Mouse (Mus musculus): Measurements from ENCODE around the gene Faiml. TPM values are rescaled to one million over a fixed set of nuclear protein-coding genes. Genes with fewer than 3 reads are reported as not detected.

Faiml gene
- polyA plus RNA-seq, 1 experiment from 2014 or later, result not detected

GRCm38 (mm10) chr9:99243190-99243894 lies 6.3 kb upstream of the Faiml start, which contains the start of gene Cep70:
Cep70 (plus strand) TSS chr9:99243367.
- Histone ChIP-seq H3K4me2 (ENCODE audit: low read depth, low read length) (peak within 1 kb of the TSS; percentile 54), H3K27ac (replicated peaks; ENCODE audit: low read depth, low read length) (no peak within 1 kb of the TSS), H3K27me3 (ENCODE audit: control insufficient read depth, insufficient read depth, low read length) (no peaks in the 10 kb centered on the region), H3K9ac (replicated peaks; ENCODE audit: low read length) (peak within 1 kb of the TSS; percentile 60), H3K9me3 (replicated peaks; ENCODE audit: control insufficient read depth, low read length) (no peaks in the 10 kb centered on the region), H3K36me3 (replicated peaks; ENCODE audit: control insufficient read depth, insufficient read depth, low read depth, low read length) (no peaks in the 10 kb centered on the region), H3K4me1 (ENCODE audit: control insufficient read depth, insufficient read depth, low read length) (no peaks in the 10 kb centered on the region), H3K4me3 (ENCODE audit: low read depth, low read length) (peak within 1 kb of the TSS; percentile 57)
- WGBS, result under 1% methylated on average over 64 of the region's 66 CpGs
- DNase-seq (ENCODE audit: low spot score) (peak; percentile 98), ATAC-seq (replicated peaks; ENCODE audit: insufficient number of reproducible peaks, low FRiP score, low TSS enrichment, low read depth) (peak; percentile 93)

DNA sequence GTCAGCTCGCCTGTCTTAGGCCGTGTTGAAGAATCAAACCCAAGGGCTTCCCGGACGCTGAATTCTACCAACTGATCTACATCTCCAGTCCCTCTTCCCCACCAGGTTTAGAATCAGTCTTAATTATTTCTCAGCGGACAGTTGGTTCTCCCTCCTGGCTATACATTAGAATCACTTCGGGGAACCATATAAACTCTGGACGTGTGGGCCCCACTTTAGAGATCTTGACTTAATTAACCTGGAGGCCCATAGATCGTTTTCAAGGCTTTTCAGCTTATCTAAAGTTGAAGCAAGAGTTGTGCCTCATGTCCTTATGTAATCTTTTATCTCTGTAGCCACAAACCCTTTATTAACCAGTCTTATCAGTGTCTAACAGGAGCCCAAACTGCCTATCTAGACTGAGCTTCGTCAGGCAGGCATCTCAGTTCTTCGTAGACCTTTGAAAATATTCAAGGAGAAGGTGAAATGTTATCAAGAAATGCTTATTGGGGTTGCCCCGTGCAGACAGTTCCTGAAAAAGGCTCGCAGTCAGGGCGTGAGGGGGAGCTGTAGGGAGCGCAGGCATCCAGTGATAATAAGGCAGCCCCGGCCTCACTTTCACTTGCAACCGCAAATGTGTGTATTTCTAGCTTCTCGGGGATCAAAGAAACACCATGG lies 5.6 kb upstream of the Faiml start:
- H3K27ac ChIP-seq (replicated peaks; ENCODE audit: low read depth, low read length), result no peak overlapping the region
- WGBS, result 8% methylated on average over 17 of the region's 17 CpGs
- H3K27me3 ChIP-seq (ENCODE audit: control insufficient read depth, insufficient read depth, low read length), result no peaks in the 10 kb centered on the region
- DNase-seq (ENCODE audit: low spot score) (no peak), ATAC-seq (replicated peaks; ENCODE audit: insufficient number of reproducible peaks, low FRiP score, low TSS enrichment, low read depth) (peak; percentile 79)
- no peaks in the 10 kb centered on the region for H3K36me3 ChIP-seq (replicated peaks; ENCODE audit: control insufficient read depth, insufficient read depth, low read depth, low read length)
- peak overlapping the region; percentile 60; the same call in 1 of the 2 replicates for H3K9ac ChIP-seq (replicated peaks; ENCODE audit: low read length)
- H3K9me3 ChIP-seq (replicated peaks; ENCODE audit: control insufficient read depth, low read length), result no peaks in the 10 kb centered on the region
- peak overlapping the region; percentile 57 for H3K4me3 ChIP-seq (ENCODE audit: low read depth, low read length)
- peak overlapping the region; percentile 34 for H3K4me2 ChIP-seq (ENCODE audit: low read depth, low read length)
- no peaks in the 10 kb centered on the region for H3K4me1 ChIP-seq (ENCODE audit: control insufficient read depth, insufficient read depth, low read length)

GRCm38 (mm10) chr9:99242035-99242434 lies 5.0 kb upstream of the Faiml start:
- no peaks in the 10 kb centered on the region for H3K27me3 ChIP-seq (ENCODE audit: control insufficient read depth, insufficient read depth, low read length)
- 4% methylated on average over 7 of the region's 7 CpGs for WGBS
- H3K9me3 ChIP-seq (replicated peaks; ENCODE audit: control insufficient read depth, low read length), result no peaks in the 10 kb centered on the region
- H3K4me3 ChIP-seq (ENCODE audit: low read depth, low read length), result no peak overlapping the region
- 0 out of 2 replicates have a peak, but pooled peaks have one; percentile 6 for ATAC-seq (replicated peaks; ENCODE audit: insufficient number of reproducible peaks, low FRiP score, low TSS enrichment, low read depth)
- H3K4me2 ChIP-seq (ENCODE audit: low read depth, low read length), result no peak overlapping the region
- no peaks in the 10 kb centered on the region for H3K4me1 ChIP-seq (ENCODE audit: control insufficient read depth, insufficient read depth, low read length)
- no peak overlapping the region for H3K9ac ChIP-seq (replicated peaks; ENCODE audit: low read length)
- H3K27ac ChIP-seq (replicated peaks; ENCODE audit: low read depth, low read length), result no peak overlapping the region
- no peaks in the 10 kb centered on the region for H3K36me3 ChIP-seq (replicated peaks; ENCODE audit: control insufficient read depth, insufficient read depth, low read depth, low read length)
- peak; percentile 83 for DNase-seq (ENCODE audit: low spot score)

GRCm38 (mm10) chr9:99240571-99240970 lies 3.5 kb upstream of the Faiml start:
- ATAC-seq (replicated peaks; ENCODE audit: insufficient number of reproducible peaks, low FRiP score, low TSS enrichment, low read depth), result no peak
- DNase-seq (ENCODE audit: low spot score), result no peak
- Histone ChIP-seq H3K4me1 (ENCODE audit: control insufficient read depth, insufficient read depth, low read length) (no peaks in the 10 kb centered on the region), H3K36me3 (replicated peaks; ENCODE audit: control insufficient read depth, insufficient read depth, low read depth, low read length) (no peaks in the 10 kb centered on the region), H3K9me3 (replicated peaks; ENCODE audit: control insufficient read depth, low read length) (no peaks in the 10 kb centered on the region), H3K9ac (replicated peaks; ENCODE audit: low read length) (no peak overlapping the region), H3K27me3 (ENCODE audit: control insufficient read depth, insufficient read depth, low read length) (no peaks in the 10 kb centered on the region), H3K4me2 (ENCODE audit: low read depth, low read length) (no peak overlapping the region), H3K4me3 (ENCODE audit: low read depth, low read length) (no peak overlapping the region), H3K27ac (replicated peaks; ENCODE audit: low read depth, low read length) (no peak overlapping the region)
- 81% methylated on average over 5 of the region's 5 CpGs for WGBS

GRCm38 (mm10) chr9:99239256-99239655 lies 2.2 kb upstream of the Faiml start:
- no peak overlapping the region for H3K27ac ChIP-seq (replicated peaks; ENCODE audit: low read depth, low read length)
- ATAC-seq (replicated peaks; ENCODE audit: insufficient number of reproducible peaks, low FRiP score, low TSS enrichment, low read depth) (no peak), DNase-seq (ENCODE audit: low spot score) (no peak)
- H3K4me2 ChIP-seq (ENCODE audit: low read depth, low read length), result no peak overlapping the region
- no peaks in the 10 kb centered on the region for H3K4me1 ChIP-seq (ENCODE audit: control insufficient read depth, insufficient read depth, low read length)
- no peak overlapping the region for H3K4me3 ChIP-seq (ENCODE audit: low read depth, low read length)
- H3K27me3 ChIP-seq (ENCODE audit: control insufficient read depth, insufficient read depth, low read length), result no peaks in the 10 kb centered on the region
- no peaks in the 10 kb centered on the region for H3K9me3 ChIP-seq (replicated peaks; ENCODE audit: control insufficient read depth, low read length)
- no peak overlapping the region for H3K9ac ChIP-seq (replicated peaks; ENCODE audit: low read length)
- no peaks in the 10 kb centered on the region for H3K36me3 ChIP-seq (replicated peaks; ENCODE audit: control insufficient read depth, insufficient read depth, low read depth, low read length)
- 65% methylated on average over 1 of the region's 1 CpGs for WGBS

- WGBS, result 83% methylated on average over 10 of the region's 10 CpGs
Measured at GRCm38 (mm10) chr9:99238276-99238675, 1.2 kb upstream of the Faiml start.

GRCm38 (mm10) chr9:99229450-99229849 lies 7.6 kb downstream of the Faiml start:
- WGBS, result 89% methylated on average over 14 of the region's 14 CpGs
- no peak overlapping the region for H3K9ac ChIP-seq (replicated peaks; ENCODE audit: low read length)
- DNase-seq (ENCODE audit: low spot score) (no peak), ATAC-seq (replicated peaks; ENCODE audit: insufficient number of reproducible peaks, low FRiP score, low TSS enrichment, low read depth) (no peak)
- no peak overlapping the region for H3K27ac ChIP-seq (replicated peaks; ENCODE audit: low read depth, low read length)
- H3K4me1 ChIP-seq (ENCODE audit: control insufficient read depth, insufficient read depth, low read length), result no peaks in the 10 kb centered on the region
- H3K36me3 ChIP-seq (replicated peaks; ENCODE audit: control insufficient read depth, insufficient read depth, low read depth, low read length), result no peaks in the 10 kb centered on the region
- H3K4me2 ChIP-seq (ENCODE audit: low read depth, low read length), result no peak overlapping the region
- H3K9me3 ChIP-seq (replicated peaks; ENCODE audit: control insufficient read depth, low read length), result no peaks in the 10 kb centered on the region
- no peak overlapping the region for H3K4me3 ChIP-seq (ENCODE audit: low read depth, low read length)
- H3K27me3 ChIP-seq (ENCODE audit: control insufficient read depth, insufficient read depth, low read length), result no peaks in the 10 kb centered on the region

More at GRCm38 (mm10) chr9:99238276-99238675, 1.2 kb upstream of the Faiml start:
- Histone ChIP-seq H3K27me3 (ENCODE audit: control insufficient read depth, insufficient read depth, low read length) (no peaks in the 10 kb centered on the region), H3K4me2 (ENCODE audit: low read depth, low read length) (no peak overlapping the region), H3K4me1 (ENCODE audit: control insufficient read depth, insufficient read depth, low read length) (no peaks in the 10 kb centered on the region), H3K27ac (replicated peaks; ENCODE audit: low read depth, low read length) (no peak overlapping the region), H3K9me3 (replicated peaks; ENCODE audit: control insufficient read depth, low read length) (no peaks in the 10 kb centered on the region), H3K36me3 (replicated peaks; ENCODE audit: control insufficient read depth, insufficient read depth, low read depth, low read length) (no peaks in the 10 kb centered on the region), H3K9ac (replicated peaks; ENCODE audit: low read length) (no peak overlapping the region), H3K4me3 (ENCODE audit: low read depth, low read length) (no peak overlapping the region)
- ATAC-seq (replicated peaks; ENCODE audit: insufficient number of reproducible peaks, low FRiP score, low TSS enrichment, low read depth) (no peak), DNase-seq (ENCODE audit: low spot score) (no peak)

DNA sequence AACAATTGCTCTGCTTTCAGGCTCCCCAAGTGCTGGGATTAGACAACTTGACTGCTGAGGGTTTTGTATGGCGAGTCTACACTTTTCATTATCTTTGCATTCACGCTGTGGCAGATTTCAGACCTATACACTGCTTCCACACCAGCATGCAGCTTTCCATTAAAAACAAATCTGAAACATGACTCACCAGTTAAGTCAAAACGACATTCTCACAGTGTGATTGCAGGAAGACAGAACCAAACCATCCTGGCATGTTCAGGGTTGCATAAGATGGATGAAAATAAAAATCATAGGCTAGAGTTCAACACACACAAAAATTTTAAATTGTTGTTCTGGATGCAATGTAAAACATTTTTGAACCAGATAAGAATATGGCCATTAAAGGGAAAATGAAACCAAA lies 12.5 kb downstream of the Faiml start:
- Histone ChIP-seq H3K4me1 (ENCODE audit: control insufficient read depth, insufficient read depth, low read length) (no peaks in the 10 kb centered on the region), H3K4me2 (ENCODE audit: low read depth, low read length) (no peak overlapping the region), H3K4me3 (ENCODE audit: low read depth, low read length) (no peak overlapping the region), H3K27me3 (ENCODE audit: control insufficient read depth, insufficient read depth, low read length) (no peaks in the 10 kb centered on the region), H3K9ac (replicated peaks; ENCODE audit: low read length) (no peak overlapping the region), H3K9me3 (replicated peaks; ENCODE audit: control insufficient read depth, low read length) (no peaks in the 10 kb centered on the region; the same call in 1 of the 2 replicates), H3K36me3 (replicated peaks; ENCODE audit: control insufficient read depth, insufficient read depth, low read depth, low read length) (no peaks in the 10 kb centered on the region), H3K27ac (replicated peaks; ENCODE audit: low read depth, low read length) (no peak overlapping the region)
- WGBS, result 63% methylated on average over 3 of the region's 3 CpGs
- ATAC-seq (replicated peaks; ENCODE audit: insufficient number of reproducible peaks, low FRiP score, low TSS enrichment, low read depth) (no peak), DNase-seq (ENCODE audit: low spot score) (no peak)

All from embryonic facial prominence, embryonic 11.5 days (tissue).